Mouse (Mus musculus) neural tube, embryonic 14.5 days (tissue): ENCODE data around the gene Ndufb6. TPM values are rescaled to one million over a fixed set of nuclear protein-coding genes. Genes with fewer than 3 reads are reported as not detected.
A peak's percentile ranks its signal among the peaks of the same experiment; 100 is the strongest.

Experiments
- ATAC-seq: fragments of 200-750 bp; cut with Nextera tagmentation; 2 replicates; pipeline ENCODE4 v1.8.0; 2017; ENCODE audit warnings: low read depth, mild to moderate bottlenecking, moderate TSS enrichment, moderate library complexity
- H3K27ac ChIP-seq: fragments of 300-500 bp; sonication (generic); 2 replicates; pipeline ENCODE4 v1.5.1; 2014; ENCODE audit warnings: low read depth, mild to moderate bottlenecking, control low read depth, low read length, moderate library complexity, mixed read lengths
- H3K27me3 ChIP-seq: fragments of 300-500 bp; sonication (generic); 2 replicates; pipeline ENCODE4 v1.6.1; 2014; ENCODE audit warnings: low read length; ENCODE audit not compliant: control insufficient read depth, insufficient read depth
- H3K36me3 ChIP-seq: fragments of 300-500 bp; sonication (generic); 2 replicates; pipeline ENCODE4 v1.6.1; 2014; ENCODE audit warnings: low read length, mixed read lengths; ENCODE audit not compliant: control insufficient read depth, insufficient read depth
- H3K4me1 ChIP-seq: fragments of 300-500 bp; sonication (generic); 2 replicates; pipeline ENCODE4 v1.6.1; 2014; ENCODE audit warnings: low read length; ENCODE audit not compliant: control insufficient read depth, insufficient read depth
- H3K4me2 ChIP-seq: fragments of 300-500 bp; sonication (generic); 2 replicates; pipeline ENCODE4 v1.6.1; 2014; ENCODE audit warnings: mild to moderate bottlenecking, low read depth, low read length, control low read depth
- H3K4me3 ChIP-seq: fragments of 300-500 bp; sonication (generic); 2 replicates; pipeline ENCODE4 v1.5.1; 2014; ENCODE audit warnings: low read depth, low read length, control low read depth, mixed read lengths
- H3K9ac ChIP-seq: fragments of 300-500 bp; sonication (generic); replicated peaks from 2 replicates; pipeline ENCODE4 v1.6.1; 2014; ENCODE audit warnings: low read depth, mild to moderate bottlenecking, control low read depth, low read length, mixed read lengths
- H3K9me3 ChIP-seq: fragments of 300-500 bp; sonication (generic); 2 replicates; pipeline ENCODE4 v1.6.1; 2016; ENCODE audit warnings: low read length; ENCODE audit not compliant: control insufficient read depth
- WGBS: fragments of 180-500 bp; shearing (Covaris S2); extraction: QIAGEN DNeasy Blood & Tissue Kit; methylation state at CpG from one replicate; pipeline ENCODE4 v1.1.7; 2014; 5-methylcytosine and 5-hydroxymethylcytosine counted together
- polyA plus RNA-seq: library from polyadenylated mRNA; unstranded; fragments of >200 nt; fragmentation: Nextera tagmentation; extraction: Ambion mirVana; gene quantifications from 2 replicates; pipeline ENCODE4 v1.2.1, GENCODE M21; 2014

Gene Ndufb6
- polyA plus RNA-seq, 1 experiment from 2014 or later = 381 TPM

DNA sequence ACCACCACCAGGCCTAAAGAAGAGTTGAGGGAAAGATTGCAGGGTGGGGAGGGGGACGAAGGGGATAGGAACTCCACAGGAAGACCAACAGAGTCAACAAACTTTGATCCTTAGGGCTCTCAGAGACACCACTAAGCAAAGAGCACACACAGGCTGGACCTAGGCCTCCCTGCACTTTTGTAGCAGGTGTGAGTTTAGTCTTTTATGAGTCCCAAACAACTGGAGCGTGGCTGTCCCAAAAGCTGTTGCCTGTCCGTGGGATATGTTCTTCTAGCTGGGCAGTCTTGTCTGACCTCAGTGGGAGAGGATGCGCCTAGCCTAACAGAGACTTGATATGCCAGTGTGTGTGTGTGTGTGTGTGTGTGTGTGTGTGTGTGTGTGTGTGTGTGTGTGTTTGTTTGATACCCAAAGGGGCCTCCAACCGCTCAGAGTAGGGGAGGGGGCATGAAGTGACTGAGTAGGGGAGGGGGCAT lies 38.9 kb downstream of the Ndufb6 start:
- peaks cover 8% of the 10 kb centered on the region; the same call in 1 of the 2 replicates for H3K4me1 ChIP-seq
- ATAC-seq = peak; percentile 54; the same call in 1 of the 2 replicates
- H3K9me3 ChIP-seq = no peaks in the 10 kb centered on the region
- H3K36me3 ChIP-seq = no peaks in the 10 kb centered on the region
- H3K27me3 ChIP-seq = no peaks in the 10 kb centered on the region
- WGBS = 34% methylated on average over 5 of the region's 5 CpGs
- H3K27ac ChIP-seq = no peak overlapping the region
- no peak overlapping the region for H3K9ac ChIP-seq
- H3K4me2 ChIP-seq = peak overlapping the region; percentile 63
- no peak overlapping the region; the same call in 1 of the 2 replicates for H3K4me3 ChIP-seq

DNA sequence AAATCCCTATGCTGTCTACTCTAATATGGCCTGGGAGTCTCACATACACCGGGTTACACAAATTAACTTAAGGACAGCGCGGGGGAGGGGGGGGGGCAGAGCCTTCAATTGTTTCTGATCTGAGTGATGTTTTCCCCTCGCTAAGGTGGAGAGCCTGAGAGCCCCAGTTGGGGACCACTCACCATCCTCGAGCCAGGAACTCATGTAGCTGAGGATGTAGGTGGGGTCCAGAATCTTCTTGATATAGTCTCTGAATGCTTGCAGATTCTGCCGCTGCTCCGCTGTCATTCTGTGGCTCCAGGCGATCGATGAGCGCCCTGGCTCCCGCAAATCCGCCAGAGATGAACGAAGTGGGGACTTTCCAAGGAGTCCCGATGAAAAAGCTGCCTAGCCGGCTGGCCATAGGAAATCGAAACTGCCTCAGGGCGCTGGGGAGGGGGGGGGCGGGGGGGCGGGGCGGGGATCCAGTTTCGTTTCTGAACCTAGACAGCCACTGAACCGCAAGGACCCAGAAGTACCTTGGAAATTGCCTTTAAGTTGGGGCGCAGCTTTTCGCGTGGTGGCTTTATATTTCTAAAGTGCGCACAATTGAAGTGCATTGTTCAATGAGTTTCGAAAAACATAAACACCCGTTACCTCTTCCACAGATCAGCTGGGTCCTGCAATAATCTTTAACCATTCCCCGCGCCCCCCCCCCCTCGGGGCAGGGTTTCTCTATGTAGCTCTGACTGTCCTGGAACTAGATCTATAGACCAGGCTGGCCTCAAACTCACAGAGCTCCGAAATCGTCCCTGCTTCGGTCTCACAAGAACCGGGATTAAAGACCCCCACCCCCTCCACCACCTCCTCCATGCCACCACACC lies 39.6 kb downstream of the Ndufb6 start, which contains the start of gene Ddx58:
Gene Ddx58 (minus strand): TSS at position 420 of the 863 bp plus-strand sequence.
- H3K9me3 ChIP-seq = no peaks in the 10 kb centered on the region
- H3K4me1 ChIP-seq = peaks cover 8% of the 10 kb centered on the region; the same call in 1 of the 2 replicates
- no peaks in the 10 kb centered on the region for H3K27me3 ChIP-seq
- no peak within 1 kb of the TSS for H3K27ac ChIP-seq
- peak within 1 kb of the TSS; percentile 63 for H3K4me2 ChIP-seq
- peak within 1 kb of the TSS; percentile 45 for H3K9ac ChIP-seq
- peak within 1 kb of the TSS; percentile 36 for H3K4me3 ChIP-seq
- no peaks in the 10 kb centered on the region for H3K36me3 ChIP-seq
- WGBS = 3% methylated on average over 33 of the region's 35 CpGs
- ATAC-seq = peak; percentile 56

DNA sequence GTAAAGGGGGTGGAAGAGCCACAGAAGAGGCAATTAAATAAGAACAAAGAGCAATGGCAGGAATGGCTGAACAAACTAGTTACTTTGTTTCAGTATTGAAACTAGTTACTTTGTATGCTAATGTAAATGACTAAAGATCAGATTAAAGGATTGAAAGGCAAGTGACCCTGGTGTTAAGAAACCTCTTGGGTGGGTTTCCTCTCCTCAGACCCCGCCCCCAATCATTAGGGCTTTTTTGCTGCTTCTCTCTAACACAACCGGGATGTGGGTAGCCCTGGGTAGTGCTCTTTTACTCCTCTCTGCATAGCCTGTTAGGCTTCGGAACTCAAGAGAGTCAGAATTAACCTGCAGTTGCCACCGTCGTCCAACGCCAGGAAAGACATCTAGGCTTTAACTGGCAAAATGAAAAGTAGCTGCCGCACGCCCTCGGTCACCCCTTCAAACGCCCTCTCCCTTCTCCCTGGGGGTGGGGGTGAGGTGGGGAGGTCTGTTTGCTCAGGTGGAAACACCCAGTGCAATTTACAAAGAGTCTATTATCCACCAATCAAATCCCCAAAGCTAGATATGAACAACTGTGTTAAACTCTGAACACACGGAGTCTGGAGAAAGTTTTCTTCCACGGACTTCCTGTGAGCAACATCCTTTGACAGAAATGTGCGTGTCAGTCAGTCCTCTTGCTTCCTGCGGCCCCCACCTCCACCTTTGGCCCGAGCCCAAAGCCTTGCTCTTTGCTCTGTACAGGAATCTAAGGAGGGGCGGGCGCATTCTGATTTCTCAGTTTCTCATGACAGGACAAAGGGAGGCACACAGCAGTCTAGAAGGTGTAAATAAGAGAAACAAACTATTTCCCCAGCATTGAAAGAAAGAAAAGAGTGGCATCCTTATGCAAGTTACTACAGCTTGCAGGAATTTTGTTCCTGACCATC lies 40.5 kb downstream of the Ndufb6 start:
- Histone ChIP-seq H3K4me1 (peaks cover 8% of the 10 kb centered on the region; the same call in 1 of the 2 replicates), H3K27ac (no peak overlapping the region), H3K36me3 (no peaks in the 10 kb centered on the region), H3K9ac (peak overlapping the region; percentile 45; the same call in 1 of the 2 replicates), H3K4me3 (peak overlapping the region; percentile 36), H3K9me3 (no peaks in the 10 kb centered on the region), H3K27me3 (no peaks in the 10 kb centered on the region), H3K4me2 (peak overlapping the region; percentile 63)
- ATAC-seq = peak; percentile 44; the same call in 1 of the 2 replicates
- 2% methylated on average over 17 of the region's 17 CpGs for WGBS

DNA sequence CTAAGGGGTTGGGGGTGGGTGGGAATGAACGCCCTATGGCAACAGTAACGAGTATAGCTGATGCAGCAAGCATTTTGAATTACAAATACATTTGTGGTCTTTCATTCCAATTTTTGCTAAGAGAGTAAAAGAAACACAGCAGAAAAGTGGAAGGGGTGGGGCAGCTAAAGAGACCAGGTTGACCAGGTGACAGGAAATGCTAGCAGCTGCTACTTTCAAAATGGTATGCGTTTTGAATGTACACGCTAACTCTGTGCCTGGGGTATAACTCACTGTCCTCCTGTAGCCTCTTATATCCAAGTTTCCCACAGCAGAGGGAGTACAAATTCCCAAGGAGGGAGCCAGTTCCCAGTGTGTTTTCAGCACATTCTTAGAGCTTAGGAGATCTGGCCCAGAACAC lies 42.4 kb downstream of the Ndufb6 start:
- Histone ChIP-seq H3K27ac (no peak overlapping the region), H3K4me3 (no peak overlapping the region), H3K4me1 (peaks cover 8% of the 10 kb centered on the region; the same call in 1 of the 2 replicates), H3K9me3 (no peaks in the 10 kb centered on the region), H3K4me2 (no peak overlapping the region), H3K9ac (no peak overlapping the region), H3K36me3 (no peaks in the 10 kb centered on the region), H3K27me3 (no peaks in the 10 kb centered on the region)
- 90% methylated on average over 4 of the region's 4 CpGs for WGBS
- no peak for ATAC-seq

DNA sequence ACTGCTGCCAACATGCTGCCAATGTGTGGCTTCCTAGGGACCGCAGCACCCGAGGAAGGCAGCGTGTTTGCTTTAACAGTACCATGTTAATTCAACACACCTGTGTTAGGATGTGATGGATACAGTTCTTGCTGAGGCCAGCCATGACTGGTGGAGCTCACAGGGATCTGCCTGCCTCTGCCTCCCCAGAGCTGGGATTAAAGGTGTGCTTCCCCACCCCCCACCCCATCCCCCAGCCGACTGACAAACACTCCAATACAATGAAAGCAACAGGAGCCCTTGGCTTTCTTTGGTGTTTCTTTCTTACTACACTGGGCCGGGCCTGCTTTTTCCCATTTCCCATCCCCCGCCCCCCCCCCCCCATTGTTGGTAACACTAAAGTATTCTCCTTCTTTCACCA lies 45.0 kb downstream of the Ndufb6 start:
- H3K36me3 ChIP-seq = no peaks in the 10 kb centered on the region
- H3K27ac ChIP-seq = no peak overlapping the region
- no peaks in the 10 kb centered on the region for H3K9me3 ChIP-seq
- no peak overlapping the region for H3K9ac ChIP-seq
- no peak overlapping the region for H3K4me2 ChIP-seq
- WGBS = 83% methylated on average over 6 of the region's 6 CpGs
- no peak overlapping the region for H3K4me3 ChIP-seq
- H3K4me1 ChIP-seq = peaks cover 8% of the 10 kb centered on the region; the same call in 1 of the 2 replicates
- H3K27me3 ChIP-seq = no peaks in the 10 kb centered on the region
- ATAC-seq = no peak

DNA sequence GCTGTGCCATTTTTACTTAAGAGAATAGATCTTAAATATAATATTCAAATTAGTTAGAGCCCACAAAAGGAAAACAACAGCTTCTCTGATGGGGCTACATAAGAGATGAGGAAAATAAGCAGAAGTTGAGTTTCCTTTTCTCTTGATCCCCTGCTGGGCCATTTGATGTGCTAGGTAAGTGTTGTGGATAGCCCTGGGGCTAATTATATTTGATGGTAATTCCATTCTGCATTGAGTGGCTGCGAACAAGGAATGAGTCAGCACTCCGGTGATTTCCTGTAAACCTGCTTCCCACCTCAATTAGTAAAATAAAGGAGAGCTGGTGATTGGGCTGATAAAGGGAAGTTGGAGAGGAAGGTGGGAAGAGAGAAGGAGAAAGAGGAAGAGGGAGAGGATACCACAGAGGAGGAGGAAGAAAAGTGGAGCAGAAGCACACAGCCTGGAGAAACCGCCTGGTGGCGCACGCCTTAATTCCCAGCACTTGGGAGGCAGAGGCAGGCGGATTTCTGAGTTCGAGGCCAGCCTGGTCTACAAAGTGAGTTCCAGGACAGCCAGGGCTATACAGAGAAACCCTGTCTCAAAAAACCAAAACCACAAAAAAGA lies 46.1 kb downstream of the Ndufb6 start:
- H3K27me3 ChIP-seq = no peaks in the 10 kb centered on the region
- no peaks in the 10 kb centered on the region for H3K4me1 ChIP-seq
- H3K36me3 ChIP-seq = no peaks in the 10 kb centered on the region
- no peak overlapping the region for H3K27ac ChIP-seq
- no peak overlapping the region for H3K9ac ChIP-seq
- no peak overlapping the region for H3K4me3 ChIP-seq
- no peak for ATAC-seq
- no peak overlapping the region for H3K4me2 ChIP-seq
- 90% methylated on average over 7 of the region's 7 CpGs for WGBS
- H3K9me3 ChIP-seq = no peaks in the 10 kb centered on the region

DNA sequence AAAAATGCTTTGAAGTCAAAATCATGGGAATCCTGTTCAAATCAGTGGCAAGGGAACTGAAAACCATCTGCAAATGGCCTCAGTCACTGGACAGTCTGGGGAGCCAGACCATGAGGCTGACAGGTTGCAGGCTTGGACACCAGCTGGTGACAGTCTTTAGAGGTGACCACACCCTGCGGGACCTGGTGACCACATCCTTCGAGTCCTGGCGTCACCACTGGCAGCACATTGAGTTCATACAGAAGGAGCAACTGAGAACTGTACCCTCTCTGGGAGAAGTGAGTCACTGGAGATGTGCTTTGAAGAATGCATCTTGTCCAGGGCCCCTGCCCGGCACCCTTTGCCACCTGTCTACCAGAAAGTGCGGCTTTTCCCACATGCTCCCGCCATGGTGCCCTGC lies 49.5 kb downstream of the Ndufb6 start:
- WGBS = 97% methylated on average over 6 of the region's 6 CpGs
- Histone ChIP-seq H3K4me1 (no peaks in the 10 kb centered on the region), H3K36me3 (no peaks in the 10 kb centered on the region), H3K4me3 (no peak overlapping the region), H3K27ac (no peak overlapping the region), H3K4me2 (no peak overlapping the region), H3K9me3 (no peaks in the 10 kb centered on the region), H3K9ac (no peak overlapping the region), H3K27me3 (no peaks in the 10 kb centered on the region)
- no peak for ATAC-seq

DNA sequence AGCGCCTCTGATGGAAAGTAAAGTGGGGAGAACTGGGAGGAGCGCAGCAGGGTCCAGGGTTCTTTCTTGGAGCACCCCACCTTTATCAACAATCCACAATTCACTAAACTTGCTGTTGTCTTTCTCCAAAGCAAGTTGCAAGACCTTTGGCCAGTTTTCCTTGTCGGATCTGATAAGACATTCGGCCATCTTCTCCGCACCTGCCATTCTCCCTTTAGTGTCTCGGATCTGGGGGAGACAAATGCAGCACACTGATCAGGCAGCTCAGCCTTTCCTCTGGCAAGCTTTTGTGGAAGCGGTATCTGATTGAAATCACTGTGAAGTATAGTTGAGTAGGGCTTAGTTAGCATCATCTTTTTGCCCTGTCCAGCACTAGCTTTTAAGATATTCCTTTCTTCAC lies 51.3 kb downstream of the Ndufb6 start:
- no peak for ATAC-seq
- Histone ChIP-seq H3K4me2 (no peak overlapping the region), H3K9ac (no peak overlapping the region), H3K4me1 (no peaks in the 10 kb centered on the region), H3K27me3 (no peaks in the 10 kb centered on the region), H3K9me3 (no peaks in the 10 kb centered on the region), H3K27ac (no peak overlapping the region), H3K36me3 (no peaks in the 10 kb centered on the region), H3K4me3 (no peak overlapping the region)
- WGBS = 92% methylated on average over 7 of the region's 7 CpGs
